Mouse (Mus musculus) bone marrow macrophage, adult 2 months (primary cell): ENCODE results near the gene Gm20388.

Experiments
- CTCF ChIP-seq: IDR thresholded peaks from 2 replicates; pipeline ENCODE4 v1.5.1; 2012; ENCODE audit warnings: low read depth, mild to moderate bottlenecking, low read length, moderate library complexity
- POLR2A ChIP-seq: IDR thresholded peaks from 2 replicates; pipeline ENCODE4 v1.6.1; 2012; ENCODE audit warnings: mild to moderate bottlenecking, low read depth, low read length, borderline replicate concordance

- TF ChIP-seq CTCF (no peak), POLR2A (no peak)
These were observed 1718.0 kb downstream of the Gm20388 start for GRCm38 (mm10) chr8:121628681-121629080.
